Mouse (Mus musculus) yolk sac, embryonic 10.5 days (tissue): ENCODE data around the gene Aup1.

Experiments
- DNase-seq: peaks from one replicate; pipeline ENCODE4 v3.0.0-alpha.2; 2017; ENCODE audit warnings: low spot score

Gene Aup1

GRCm38 (mm10) chr6:83031111-83031510 is 23.2 kb upstream of the Aup1 start:
- DNase-seq, result no peak

- no peak for DNase-seq
These were observed 22.3 kb upstream of the Aup1 start for GRCm38 (mm10) chr6:83031921-83032590.

- peak; percentile 62 for DNase-seq
These were observed 21.5 kb upstream of the Aup1 start for GRCm38 (mm10) chr6:83032769-83033191.

GRCm38 (mm10) chr6:83033249-83034185 is 20.8 kb upstream of the Aup1 start, which contains the start of the genes Dok1 and Loxl3:
TSS of gene Dok1 (minus strand) at chr6:83033471.
TSS of gene Loxl3 (plus strand) at chr6:83034173.
- DNase-seq, result peak; percentile 85

- DNase-seq, result no peak
These were observed 19.8 kb upstream of the Aup1 start for GRCm38 (mm10) chr6:83034463-83035055.

GRCm38 (mm10) chr6:83037188-83037587 is 17.1 kb upstream of the Aup1 start:
- no peak for DNase-seq

- peak; percentile 90 for DNase-seq
These were observed 15.8 kb upstream of the Aup1 start for GRCm38 (mm10) chr6:83038496-83039012.

GRCm38 (mm10) chr6:83040601-83041000 is 13.7 kb upstream of the Aup1 start:
- DNase-seq, result no peak

GRCm38 (mm10) chr6:83043561-83043960 is 10.8 kb upstream of the Aup1 start:
- no peak for DNase-seq

GRCm38 (mm10) chr6:83043993-83044392 is 10.3 kb upstream of the Aup1 start:
- DNase-seq, result no peak

GRCm38 (mm10) chr6:83044742-83045141 is 9.6 kb upstream of the Aup1 start:
- DNase-seq, result no peak

GRCm38 (mm10) chr6:83049367-83049766 is 5.0 kb upstream of the Aup1 start:
- no peak for DNase-seq

- DNase-seq, result peak; percentile 45
These were observed 973 bp upstream of the Aup1 start for GRCm38 (mm10) chr6:83053136-83053960.

- DNase-seq, result no peak
These were observed 630 bp downstream of the Aup1 start, which contains the start of gene Htra2 for GRCm38 (mm10) chr6:83054871-83055431. TSS of gene Htra2 (minus strand) at chr6:83055273.

GRCm38 (mm10) chr6:83057790-83058189 is 3.5 kb downstream of the Aup1 start, which contains the start of gene Dqx1:
TSS of gene Dqx1 (plus strand) at chr6:83057844.
- peak; percentile 89 for DNase-seq

- no peak for DNase-seq
These were observed 4.4 kb downstream of the Aup1 start for GRCm38 (mm10) chr6:83058725-83059124.

GRCm38 (mm10) chr6:83065995-83066394 is 11.7 kb downstream of the Aup1 start:
- no peak for DNase-seq

- no peak for DNase-seq
These were observed 12.1 kb downstream of the Aup1 start for GRCm38 (mm10) chr6:83066441-83066840.

GRCm38 (mm10) chr6:83068221-83068620 is 13.9 kb downstream of the Aup1 start:
- no peak for DNase-seq

GRCm38 (mm10) chr6:83068706-83069487 is 14.6 kb downstream of the Aup1 start:
- DNase-seq, result no peak
